Mouse (Mus musculus) limb, embryonic 11.5 days (tissue): ENCODE data around the gene Tmem259. TPM values are rescaled to one million over a fixed set of nuclear protein-coding genes. Genes with fewer than 3 reads are reported as not detected.

ENCODE experiments used
- ATAC-seq: fragments of 200-750 bp; cut with Nextera tagmentation; 2 replicates; pipeline ENCODE4 v1.8.0; 2017; ENCODE audit warnings: low read depth; ENCODE audit not compliant: insufficient number of reproducible peaks, low FRiP score, low TSS enrichment
- DNase-seq: peaks from one replicate; pipeline ENCODE4 v3.0.0-alpha.2; 2015; ENCODE audit warnings: low spot score
- H3K27ac ChIP-seq: fragments of 300-500 bp; sonication (generic); replicated peaks from 2 replicates; pipeline ENCODE4 v1.5.1; 2014; ENCODE audit warnings: low read depth, mild to moderate bottlenecking, low read length
- H3K27me3 ChIP-seq: fragments of 300-500 bp; sonication (generic); 2 replicates; pipeline ENCODE4 v1.6.1; 2014; ENCODE audit warnings: mild to moderate bottlenecking, low read length, mixed read lengths; ENCODE audit not compliant: control insufficient read depth, insufficient read depth
- H3K36me3 ChIP-seq: fragments of 300-500 bp; sonication (generic); 2 replicates; pipeline ENCODE4 v1.6.1; 2014; ENCODE audit warnings: mild to moderate bottlenecking, low read length, moderate library complexity, mixed read lengths; ENCODE audit not compliant: control insufficient read depth, insufficient read depth
- H3K4me1 ChIP-seq: fragments of 300-500 bp; sonication (generic); 2 replicates; pipeline ENCODE4 v1.6.1; 2014; ENCODE audit warnings: low read length, mixed read lengths; ENCODE audit not compliant: control insufficient read depth, insufficient read depth
- H3K4me2 ChIP-seq: fragments of 300-500 bp; sonication (generic); 2 replicates; pipeline ENCODE4 v1.6.1; 2014; ENCODE audit warnings: low read depth, mild to moderate bottlenecking, moderate library complexity; ENCODE audit not compliant: severe bottlenecking
- H3K4me3 ChIP-seq: fragments of 300-500 bp; sonication (generic); 2 replicates; pipeline ENCODE4 v1.5.1; 2014; ENCODE audit warnings: low read depth, low read length
- H3K9ac ChIP-seq: fragments of 300-500 bp; sonication (generic); 2 replicates; pipeline ENCODE4 v1.6.1; 2014; ENCODE audit warnings: mild to moderate bottlenecking, low read length
- H3K9me3 ChIP-seq: fragments of 300-500 bp; sonication (generic); 2 replicates; pipeline ENCODE4 v1.6.1; 2016; ENCODE audit warnings: low read length; ENCODE audit not compliant: control insufficient read depth
- WGBS: fragments of 180-500 bp; shearing (Covaris S2); extraction: QIAGEN DNeasy Blood & Tissue Kit; methylation state at CpG from one replicate; pipeline ENCODE4 v1.1.7; 2014; 5-methylcytosine and 5-hydroxymethylcytosine counted together
- polyA plus RNA-seq: library from polyadenylated mRNA; unstranded; fragments of >200 nt; fragmentation: Nextera tagmentation; extraction: Ambion mirVana; gene quantifications from 2 replicates; pipeline ENCODE4 v1.2.1, GENCODE M21; 2014

The Tmem259 gene
- polyA plus RNA-seq, 1 experiment from 2014 or later, result 15.9 TPM

DNA sequence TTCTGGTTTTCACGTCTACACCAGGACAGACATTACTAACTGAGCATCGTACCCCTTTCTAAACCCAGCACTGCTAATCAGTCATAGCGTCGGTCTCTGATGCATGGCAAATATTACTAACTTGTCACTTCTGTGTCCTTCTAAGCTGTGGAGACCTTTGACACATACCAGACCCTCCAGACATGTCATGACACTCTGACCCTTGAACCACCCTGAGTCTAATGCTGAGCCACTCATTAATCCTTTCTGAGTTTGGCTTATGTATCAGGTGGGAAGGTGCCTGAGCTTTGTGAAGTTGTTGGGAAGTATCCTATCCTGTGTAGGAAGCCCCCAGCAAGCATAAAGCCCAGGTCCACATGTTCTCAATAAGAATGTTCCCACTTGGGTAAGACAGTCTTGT is 34.3 kb downstream of the Tmem259 start:
- ATAC-seq (no peak), DNase-seq (no peak)
- Histone ChIP-seq H3K9me3 (no peaks in the 10 kb centered on the region), H3K27ac (no peak overlapping the region), H3K9ac (no peak overlapping the region), H3K4me3 (no peak overlapping the region), H3K27me3 (no peaks in the 10 kb centered on the region), H3K4me2 (no peak overlapping the region), H3K36me3 (peaks cover 17% of the 10 kb centered on the region), H3K4me1 (peaks cover 23% of the 10 kb centered on the region)
- 85% methylated on average over 4 of the region's 4 CpGs for WGBS

DNA sequence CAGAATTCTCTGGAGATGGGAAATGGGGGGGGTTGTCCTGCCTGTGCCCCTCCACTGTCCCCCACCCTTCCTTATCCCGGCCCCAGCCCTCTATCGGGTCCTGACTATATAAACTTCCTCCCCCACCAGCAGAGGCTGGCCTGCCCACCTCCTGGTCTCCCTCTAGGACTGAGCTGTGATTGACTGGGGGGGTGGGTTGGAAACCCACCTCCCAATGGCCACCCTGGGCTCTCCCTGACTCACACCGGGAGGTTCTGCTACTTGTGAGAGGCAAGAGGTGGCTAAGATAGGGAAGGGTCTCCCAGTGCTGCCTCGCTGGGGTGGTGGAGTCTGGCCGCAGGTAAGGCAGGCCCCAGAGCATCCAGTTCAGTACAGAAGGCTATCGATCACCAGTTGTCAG is 36.6 kb downstream of the Tmem259 start:
- Histone ChIP-seq H3K4me2 (no peak overlapping the region), H3K27me3 (no peaks in the 10 kb centered on the region), H3K9ac (no peak overlapping the region), H3K4me1 (peaks cover 41% of the 10 kb centered on the region), H3K36me3 (peaks cover 15% of the 10 kb centered on the region), H3K9me3 (no peaks in the 10 kb centered on the region), H3K27ac (no peak overlapping the region), H3K4me3 (no peak overlapping the region)
- 72% methylated on average over 6 of the region's 6 CpGs for WGBS
- no peak for DNase-seq
- no peak for ATAC-seq

DNA sequence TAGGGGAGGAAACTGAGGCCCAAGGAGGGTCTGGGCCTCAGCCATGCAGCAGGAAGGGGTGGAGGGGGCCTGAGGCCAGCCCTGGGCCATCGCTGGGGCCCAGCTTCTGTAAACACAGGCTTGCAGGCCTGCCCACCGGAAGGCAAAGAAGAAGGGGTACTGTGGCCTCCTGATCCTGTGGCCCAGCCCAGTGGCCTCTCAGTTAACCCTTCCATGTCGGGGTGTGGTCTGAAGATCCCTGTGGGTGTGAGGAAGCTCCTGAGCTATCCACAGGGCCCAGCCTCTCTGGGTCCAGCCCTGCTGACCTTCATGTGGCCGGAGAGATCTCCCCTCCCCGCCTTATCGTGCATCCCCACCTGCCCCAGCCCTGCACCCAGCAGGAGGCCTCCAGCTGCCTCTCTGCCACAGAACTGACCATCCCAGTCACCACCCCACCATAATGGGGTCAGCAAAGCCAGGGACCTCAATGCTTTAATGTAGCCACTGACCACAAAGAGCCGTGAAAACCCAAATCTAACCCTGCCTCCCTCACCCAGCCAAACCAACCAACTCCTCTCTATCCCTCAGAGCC is 37.3 kb downstream of the Tmem259 start:
- peaks cover 16% of the 10 kb centered on the region for H3K36me3 ChIP-seq
- no peaks in the 10 kb centered on the region for H3K9me3 ChIP-seq
- H3K27me3 ChIP-seq, result no peaks in the 10 kb centered on the region
- peaks cover 41% of the 10 kb centered on the region for H3K4me1 ChIP-seq
- peak overlapping the region; percentile 17; the same call in 1 of the 2 replicates for H3K4me2 ChIP-seq
- 10% methylated on average over 7 of the region's 7 CpGs for WGBS
- H3K9ac ChIP-seq, result peak overlapping the region; percentile 47; the same call in 1 of the 2 replicates
- DNase-seq (no peak), ATAC-seq (peak; percentile 31; the same call in 1 of the 2 replicates)
- peak overlapping the region; percentile 85 for H3K27ac ChIP-seq
- no peak overlapping the region for H3K4me3 ChIP-seq

DNA sequence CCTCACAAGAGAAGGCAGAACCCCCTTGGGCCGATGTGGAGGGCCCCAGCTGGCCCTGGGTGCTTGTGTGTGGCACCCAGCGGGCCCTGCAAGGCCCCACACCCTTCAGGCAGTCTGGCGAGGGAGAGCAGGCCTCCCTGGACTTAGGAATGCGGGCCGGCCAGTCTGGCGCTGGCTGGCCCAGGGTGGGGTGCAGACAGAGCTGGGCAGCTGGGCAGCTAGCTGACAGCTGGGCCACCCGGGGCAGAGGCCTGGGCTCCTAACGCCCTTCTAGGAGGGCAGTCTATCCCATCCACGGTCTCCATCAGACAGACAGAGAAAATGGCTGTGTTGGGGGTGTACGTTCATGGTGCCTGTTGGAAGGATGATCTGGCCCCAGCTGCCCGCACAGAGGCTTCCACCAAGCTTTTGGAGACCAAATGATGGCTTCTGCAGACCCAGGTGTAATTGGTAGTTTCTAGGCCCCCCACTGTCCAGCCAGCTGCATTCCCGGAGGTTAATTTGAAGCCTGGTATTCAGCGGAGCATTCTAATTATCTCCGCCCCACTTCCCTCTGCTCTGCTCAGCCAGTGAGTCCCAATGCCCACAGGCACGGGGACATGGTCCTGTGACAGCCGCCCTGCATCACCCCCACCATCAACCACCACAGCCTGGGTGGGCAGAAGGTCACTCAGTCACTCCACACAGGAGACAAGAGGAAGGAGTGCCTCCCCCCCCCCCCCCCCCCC is 38.5 kb downstream of the Tmem259 start:
- WGBS, result 14% methylated on average over 16 of the region's 16 CpGs
- Histone ChIP-seq H3K4me1 (peaks cover 43% of the 10 kb centered on the region), H3K9me3 (no peaks in the 10 kb centered on the region), H3K36me3 (peaks cover 10% of the 10 kb centered on the region), H3K4me2 (peak overlapping the region; percentile 16; the same call in 1 of the 2 replicates), H3K27ac (peak overlapping the region; percentile 85), H3K4me3 (no peak overlapping the region), H3K27me3 (no peaks in the 10 kb centered on the region), H3K9ac (peak overlapping the region; percentile 41; the same call in 1 of the 2 replicates)
- ATAC-seq, result no peak
- DNase-seq, result peak; percentile 76

DNA sequence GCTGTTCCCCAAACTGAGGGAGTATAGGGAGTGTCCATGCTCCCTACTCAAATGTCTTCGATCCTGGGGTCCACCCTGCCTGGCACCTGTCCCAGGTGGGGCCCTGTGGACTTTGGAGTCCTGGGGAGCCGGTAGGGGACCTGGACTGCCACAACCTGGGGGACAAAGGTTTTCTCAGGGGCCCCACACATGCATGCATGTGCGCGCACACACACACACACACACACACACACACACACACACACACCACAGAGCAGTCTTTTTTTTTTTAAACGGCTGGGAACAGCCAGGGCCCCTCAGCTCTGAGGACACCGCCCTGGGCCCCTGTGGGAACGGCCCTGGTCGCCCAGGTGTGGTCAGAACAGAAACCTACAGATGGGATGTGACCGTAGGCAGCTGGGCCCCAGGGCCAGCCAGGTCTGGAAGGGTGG is 40.6 kb downstream of the Tmem259 start:
- Histone ChIP-seq H3K9me3 (no peaks in the 10 kb centered on the region), H3K27ac (peak overlapping the region; percentile 52; the same call in 1 of the 2 replicates), H3K9ac (no peak overlapping the region), H3K36me3 (peaks cover 4% of the 10 kb centered on the region), H3K4me2 (no peak overlapping the region), H3K4me3 (no peak overlapping the region), H3K27me3 (no peaks in the 10 kb centered on the region), H3K4me1 (peaks cover 47% of the 10 kb centered on the region)
- DNase-seq, result no peak
- ATAC-seq, result no peak
- 59% methylated on average over 9 of the region's 9 CpGs for WGBS

DNA sequence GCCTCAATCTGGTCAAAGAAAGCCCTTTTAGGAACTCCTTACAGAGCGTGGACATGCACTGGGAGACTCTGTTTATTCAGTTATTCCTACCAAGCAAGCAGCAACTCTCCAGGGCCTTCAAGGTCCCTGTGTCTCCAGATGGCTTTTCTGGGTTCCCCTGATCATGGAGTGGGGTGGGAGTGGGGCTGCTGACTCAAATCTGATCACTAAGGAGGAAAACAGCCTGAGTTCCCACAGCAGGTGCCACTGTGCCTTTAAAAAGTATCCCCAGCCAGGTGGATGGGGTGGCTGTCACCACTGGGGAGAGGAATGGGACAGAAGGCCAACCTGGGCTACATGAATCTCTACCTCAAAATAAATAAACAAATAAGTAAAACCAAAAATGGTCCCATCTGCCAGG is 41.1 kb downstream of the Tmem259 start:
- Histone ChIP-seq H3K36me3 (peaks cover 4% of the 10 kb centered on the region), H3K27ac (no peak overlapping the region), H3K9me3 (no peaks in the 10 kb centered on the region), H3K27me3 (no peaks in the 10 kb centered on the region), H3K4me3 (no peak overlapping the region), H3K4me1 (peaks cover 50% of the 10 kb centered on the region), H3K9ac (no peak overlapping the region), H3K4me2 (no peak overlapping the region)
- WGBS, result 83% methylated on average over 1 of the region's 1 CpGs
- ATAC-seq (no peak), DNase-seq (no peak)

DNA sequence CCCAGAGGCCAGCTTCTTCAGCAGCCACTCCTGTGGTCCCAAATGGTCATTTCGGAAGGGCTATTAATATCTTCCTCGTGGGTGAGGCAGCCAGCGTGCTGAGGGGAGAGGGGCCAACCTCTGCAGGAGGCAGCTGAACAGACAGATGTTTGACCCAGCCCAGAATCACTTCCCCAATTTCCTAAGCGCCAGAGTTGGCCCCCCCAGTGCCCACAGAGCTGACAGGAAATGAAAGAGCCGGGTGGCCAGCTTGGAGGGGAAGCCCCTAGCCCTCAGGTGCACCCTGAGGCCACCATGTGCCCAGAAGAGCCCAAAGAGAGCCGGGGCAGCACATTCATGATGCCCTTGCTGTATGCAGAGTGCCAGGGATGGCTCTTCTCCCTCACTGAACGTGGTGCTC is 43.4 kb downstream of the Tmem259 start:
- no peak for DNase-seq
- 55% methylated on average over 7 of the region's 7 CpGs for WGBS
- Histone ChIP-seq H3K36me3 (peaks cover 10% of the 10 kb centered on the region), H3K4me2 (0 out of 2 replicates have a peak overlapping the region, but pooled peaks have one; percentile 13), H3K27ac (no peak overlapping the region), H3K4me3 (no peak overlapping the region), H3K9me3 (no peaks in the 10 kb centered on the region), H3K4me1 (peaks cover 36% of the 10 kb centered on the region), H3K9ac (no peak overlapping the region), H3K27me3 (no peaks in the 10 kb centered on the region)
- no peak for ATAC-seq

DNA sequence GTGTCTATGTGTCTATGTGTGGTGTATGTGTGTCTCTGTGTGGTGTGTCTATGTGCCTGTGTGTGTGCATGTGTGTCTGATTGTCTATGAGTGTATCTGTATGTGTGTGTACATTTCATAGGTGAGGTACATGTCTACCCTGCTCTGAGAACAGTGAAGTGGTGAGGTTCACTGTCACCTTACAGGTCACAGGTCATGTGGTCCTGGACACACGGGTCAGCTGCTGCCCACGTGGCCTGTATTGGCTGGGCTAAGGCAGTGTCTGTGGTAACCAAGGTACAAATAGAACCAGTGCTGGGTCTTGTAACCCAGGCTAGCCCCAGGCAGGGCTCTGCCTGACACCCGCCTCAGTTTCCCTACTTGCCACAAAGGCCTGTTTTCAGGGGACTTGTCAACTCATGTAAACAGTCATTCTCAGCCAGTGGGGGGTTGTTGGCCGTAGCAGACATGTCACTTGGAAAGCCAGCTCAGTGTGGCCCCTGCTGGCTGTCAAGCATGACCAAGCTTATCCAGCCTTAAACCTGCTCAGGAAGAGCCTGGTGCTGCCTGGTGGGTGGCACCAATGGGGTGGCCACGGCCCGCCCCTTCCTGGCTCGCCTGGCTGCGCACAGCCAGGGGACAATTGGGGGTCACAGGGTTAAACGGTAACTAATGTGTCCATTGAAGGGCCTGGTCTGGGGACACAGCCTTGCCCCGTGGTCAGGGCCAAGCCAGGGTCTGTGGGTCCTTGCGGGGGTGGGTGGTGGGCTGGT is 46.2 kb downstream of the Tmem259 start:
- Histone ChIP-seq H3K4me2 (no peak overlapping the region), H3K36me3 (peaks cover 16% of the 10 kb centered on the region), H3K9ac (no peak overlapping the region), H3K27me3 (no peaks in the 10 kb centered on the region), H3K4me1 (peaks cover 25% of the 10 kb centered on the region), H3K27ac (no peak overlapping the region), H3K4me3 (no peak overlapping the region), H3K9me3 (no peaks in the 10 kb centered on the region)
- ATAC-seq (no peak), DNase-seq (no peak)
- WGBS, result 65% methylated on average over 11 of the region's 11 CpGs
